Mouse (Mus musculus): ENCODE data around the gene Ralb.
A peak's percentile ranks its signal among the peaks of the same experiment; 100 is the strongest.

Ralb gene

DNA sequence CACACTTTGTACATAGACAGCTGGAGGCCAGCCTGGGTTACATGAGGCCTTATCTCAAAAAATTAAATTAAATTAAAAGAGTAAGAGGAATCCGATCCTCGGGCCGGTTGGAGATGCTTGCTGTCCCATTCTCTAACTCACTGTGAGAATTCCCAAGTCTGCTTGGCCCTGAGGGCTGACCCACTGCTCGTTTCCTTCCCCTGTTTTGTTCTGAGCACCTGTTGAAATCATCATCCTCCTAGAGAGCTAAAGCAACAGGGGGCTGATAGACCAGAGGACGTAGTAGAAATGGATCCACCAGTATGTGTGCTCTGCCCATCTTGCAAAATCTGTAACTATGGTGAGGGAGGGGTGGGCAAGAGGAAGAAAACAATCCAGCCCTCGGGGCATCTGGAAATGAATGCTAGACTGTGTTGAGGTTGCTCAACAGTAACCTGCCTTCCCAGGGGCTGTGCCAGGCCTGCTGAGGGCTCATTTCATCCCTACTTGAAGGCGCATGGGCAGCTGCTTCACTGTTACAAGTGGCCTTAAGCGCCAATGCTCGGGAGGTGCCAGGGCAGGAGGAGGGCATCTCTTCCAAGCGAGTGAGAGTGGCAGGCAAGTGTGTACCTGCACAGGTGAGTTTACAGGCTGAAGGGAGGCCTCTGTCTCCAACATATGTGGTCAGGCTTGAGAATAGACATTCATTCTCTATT is 53.8 kb downstream of the Ralb start:
- DNase-seq (ENCODE audit: low spot score in 2 of 2), result no peak

GRCm38 (mm10) chr1:119446753-119447283 is 57.8 kb downstream of the Ralb start:
- DNase-seq (ENCODE audit: low spot score in 2 of 2), result no peak

GRCm38 (mm10) chr1:119443591-119444350 is 60.8 kb downstream of the Ralb start:
- no peak for DNase-seq (ENCODE audit: low spot score in 2 of 2)

DNA sequence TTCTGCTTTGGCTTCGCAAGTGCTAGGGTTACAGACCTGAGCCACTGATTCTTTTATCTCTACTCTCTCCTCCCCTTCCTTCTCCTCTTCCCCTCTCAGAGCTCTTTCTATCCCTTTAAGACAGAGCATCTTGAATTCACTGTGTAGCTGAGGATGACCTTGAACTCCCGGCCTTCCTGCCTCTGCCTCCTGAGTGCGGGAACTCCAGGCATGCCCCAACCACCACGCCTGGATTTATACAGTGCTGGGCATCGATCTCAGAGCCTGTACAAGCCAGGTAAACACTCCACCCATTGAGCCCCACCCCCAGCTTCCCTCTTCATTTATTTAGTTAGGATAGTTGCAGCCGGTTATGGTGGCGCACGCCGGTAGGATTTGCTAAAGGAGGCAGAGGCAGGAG is 61.7 kb downstream of the Ralb start:
- DNase-seq (ENCODE audit: low spot score in 2 of 2), result no peak

- no peak for DNase-seq (ENCODE audit: low spot score in 2 of 2)
Observed at GRCm38 (mm10) chr1:119438105-119438637, 66.4 kb downstream of the Ralb start.

GRCm38 (mm10) chr1:119437401-119437800 is 67.2 kb downstream of the Ralb start:
- DNase-seq (ENCODE audit: low spot score in 2 of 2), result no peak

DNA sequence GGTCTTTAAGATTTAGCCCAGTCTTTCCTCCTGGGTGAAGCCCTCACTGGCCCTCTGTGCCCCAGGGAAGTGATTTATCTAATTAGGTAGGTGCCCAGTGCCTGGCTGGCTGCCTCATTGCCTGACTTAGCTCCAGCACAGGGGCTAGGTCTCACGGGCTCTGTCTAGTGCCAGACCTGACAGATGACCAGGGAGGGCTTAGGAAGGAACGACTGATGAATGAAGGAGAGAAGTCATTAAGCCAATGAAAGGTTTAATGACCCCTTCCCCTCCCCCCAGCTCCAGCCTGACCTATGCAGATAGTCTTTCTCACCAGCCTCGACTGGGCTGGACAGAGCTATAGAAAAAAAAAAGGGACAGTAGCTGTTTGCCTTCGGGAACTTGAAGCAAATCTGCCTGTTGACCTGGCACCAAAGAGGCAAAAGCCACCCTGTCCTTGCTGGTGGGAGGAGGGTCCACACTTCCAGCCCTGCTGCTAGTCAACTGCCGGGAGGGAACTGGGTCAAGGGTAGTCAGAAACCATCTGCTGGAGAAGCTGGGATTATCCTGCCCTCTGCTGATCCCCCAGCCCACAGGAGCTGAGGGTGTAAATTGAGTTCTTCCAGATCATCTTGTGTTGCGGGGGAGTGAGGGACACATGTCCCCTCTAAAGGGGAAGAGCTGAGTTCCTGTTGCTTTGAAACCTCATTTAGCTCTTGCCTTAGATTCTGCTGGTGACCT is 80.3 kb downstream of the Ralb start:
- DNase-seq (ENCODE audit: low spot score in 2 of 2), result no peak

- no peak for DNase-seq (ENCODE audit: low spot score in 2 of 2)
Observed at GRCm38 (mm10) chr1:119423510-119423909, 81.1 kb downstream of the Ralb start.

GRCm38 (mm10) chr1:119422460-119423015 is 82.1 kb downstream of the Ralb start:
- no peak for DNase-seq (ENCODE audit: low spot score in 2 of 2)

- peak in 1 of 2 experiments; percentile 65 for DNase-seq (ENCODE audit: low spot score in 2 of 2)
Observed at GRCm38 (mm10) chr1:119421576-119422421, 82.8 kb downstream of the Ralb start, which contains the start of gene Inhbb. Inhbb (minus strand) TSS chr1:119422248.

- no peak for DNase-seq (ENCODE audit: low spot score in 2 of 2)
Observed at GRCm38 (mm10) chr1:119420984-119421575, 83.5 kb downstream of the Ralb start.
